Mouse (Mus musculus) CH12.LX (cell line): ENCODE measurements at regions not wholly inside any gene's neighbourhood (a gene's known extent, or its start where the extent isn't known, plus 50 kb on each side); places are given as distances from the start of the nearest gene placed in this dataset.

Experiments used
- DNase-seq: peaks from one replicate; pipeline ENCODE4 v3.0.0-alpha.2; 2013; ENCODE audit errors: extremely low read depth
- H3K27ac ChIP-seq: 2 replicates; pipeline ENCODE4 v1.5.1; 2012; ENCODE audit warnings: low read depth, mild to moderate bottlenecking, control low read depth, moderate library complexity; ENCODE audit not compliant: insufficient read depth
- H3K27me3 ChIP-seq: replicated peaks from 2 replicates; pipeline ENCODE3; 2012; ENCODE audit warnings: inconsistent platforms
- H3K36me3 ChIP-seq, 2 experiments: replicated peaks in 1 of 2; 2 replicates each; pipeline versions ENCODE3 to v1.6.1; 2012; ENCODE audit warnings: inconsistent platforms in 1 of 2, low read length in 1 of 2, mild to moderate bottlenecking in 1 of 2, mixed read lengths in 1 of 2, moderate library complexity in 1 of 2; ENCODE audit not compliant: control insufficient read depth in 1 of 2, insufficient read depth in 1 of 2
- H3K4me1 ChIP-seq, 2 experiments: 2 replicates each; pipeline ENCODE4 v1.6.1; 2012; ENCODE audit warnings: inconsistent platforms in 1 of 2, moderate library complexity in 1 of 2; ENCODE audit not compliant: insufficient read depth in 2 of 2, control insufficient read depth in 1 of 2
- H3K4me2 ChIP-seq: 2 replicates; pipeline ENCODE4 v1.6.1; 2012; ENCODE audit warnings: low read depth, mild to moderate bottlenecking, control low read depth; ENCODE audit not compliant: poor library complexity, insufficient read depth, severe bottlenecking
- H3K4me3 ChIP-seq, 3 experiments: fragments of 150-350 bp in 1 of 3; sonication (generic) in 1 of 3; replicated peaks in 1 of 3; 2 replicates each; pipeline versions ENCODE3 to v1.5.1; 2011 to 2012; ENCODE audit warnings: low read depth in 2 of 3, low read length in 2 of 3, mild to moderate bottlenecking in 2 of 3, moderate library complexity in 2 of 3, control low read depth in 1 of 3, improper control_type of control experiment in 1 of 3, inconsistent platforms in 1 of 3, mixed read lengths in 1 of 3; ENCODE audit not compliant: poor library complexity in 1 of 3
- H3K79me2 ChIP-seq: replicated peaks from 2 replicates; pipeline ENCODE4 v1.6.1; 2012; ENCODE audit warnings: mild to moderate bottlenecking, moderate library complexity; ENCODE audit not compliant: control insufficient read depth, poor library complexity, insufficient read depth, severe bottlenecking; ENCODE audit errors: extremely low read depth
- H3K9ac ChIP-seq: 2 replicates; pipeline ENCODE4 v1.6.1; 2012; ENCODE audit warnings: low read depth, mild to moderate bottlenecking, control low read depth, moderate library complexity; ENCODE audit not compliant: insufficient read depth
- H3K9me3 ChIP-seq: replicated peaks from 2 replicates; pipeline ENCODE3; 2012; ENCODE audit warnings: low read length, inconsistent platforms, mixed read lengths
- CHD1 ChIP-seq: IDR thresholded peaks from 2 replicates; pipeline ENCODE4 v1.6.1; 2012; ENCODE audit warnings: low read depth, low read length, improper control_type of control experiment, inconsistent platforms
- CTCF ChIP-seq, 2 experiments: IDR thresholded peaks in 1 of 2; conservative IDR thresholded peaks in 1 of 2; 2 replicates each; pipeline ENCODE4 v1.5.1; 2011 to 2012; ENCODE audit warnings: low read depth in 2 of 2, low read length in 2 of 2, improper control_type of control experiment in 1 of 2, inconsistent platforms in 1 of 2, mild to moderate bottlenecking in 1 of 2, moderate library complexity in 1 of 2
- E2F4 ChIP-seq: IDR thresholded peaks from 2 replicates; pipeline ENCODE4 v1.6.1; 2011; ENCODE audit warnings: low read depth, low read length, improper control_type of control experiment; ENCODE audit not compliant: insufficient replicate concordance
- ELF1 ChIP-seq: IDR thresholded peaks from 2 replicates; pipeline ENCODE4 v1.6.1; 2014; ENCODE audit warnings: low read depth, mild to moderate bottlenecking, inconsistent platforms, low read length, improper control_type of control experiment
- EP300 ChIP-seq: IDR thresholded peaks from 2 replicates; pipeline ENCODE4 v1.6.1; 2011; ENCODE audit warnings: low read length, improper control_type of control experiment
- ETS1 ChIP-seq: conservative IDR thresholded peaks from 2 replicates; pipeline ENCODE4 v1.6.1; 2012; ENCODE audit warnings: low read depth, mild to moderate bottlenecking, inconsistent platforms, low read length, improper control_type of control experiment, moderate library complexity
- GABPA ChIP-seq: IDR thresholded peaks from 2 replicates; pipeline ENCODE4 v1.6.1; 2012; ENCODE audit warnings: low read depth, low read length, improper control_type of control experiment, inconsistent platforms; ENCODE audit not compliant: insufficient replicate concordance
- IRF4 ChIP-seq: IDR thresholded peaks from 2 replicates; pipeline ENCODE4 v1.6.1; 2014; ENCODE audit warnings: low read depth, mild to moderate bottlenecking, inconsistent platforms, low read length, improper control_type of control experiment
- JUN ChIP-seq: IDR thresholded peaks from 2 replicates; pipeline ENCODE4 v1.6.1; 2011; ENCODE audit warnings: low read depth, mild to moderate bottlenecking, low read length, improper control_type of control experiment, moderate library complexity; ENCODE audit not compliant: insufficient read depth
- MAFK ChIP-seq: IDR thresholded peaks from 2 replicates; pipeline ENCODE4 v1.6.1; 2011; ENCODE audit warnings: low read length, improper control_type of control experiment; ENCODE audit not compliant: insufficient replicate concordance
- MAX ChIP-seq: IDR thresholded peaks from 2 replicates; pipeline ENCODE4 v1.6.1; 2011; ENCODE audit warnings: low read length, improper control_type of control experiment
- MEF2A ChIP-seq: IDR thresholded peaks from 2 replicates; pipeline ENCODE4 v1.6.1; 2014; ENCODE audit warnings: low read depth, mild to moderate bottlenecking, inconsistent platforms, low read length, improper control_type of control experiment, borderline replicate concordance
- MXI1 ChIP-seq: IDR thresholded peaks from 2 replicates; pipeline ENCODE4 v1.6.1; 2011; ENCODE audit warnings: mild to moderate bottlenecking, low read depth, low read length, improper control_type of control experiment
- NRF1 ChIP-seq: IDR thresholded peaks from 2 replicates; pipeline ENCODE4 v1.6.1; 2014; ENCODE audit warnings: low read depth, mild to moderate bottlenecking, inconsistent platforms, low read length, improper control_type of control experiment, moderate library complexity
- PAX5 ChIP-seq: IDR thresholded peaks from 2 replicates; pipeline ENCODE4 v1.6.1; 2012; ENCODE audit warnings: low read length, inconsistent platforms, mixed read lengths
- POLR2A ChIP-seq: IDR thresholded peaks from 2 replicates; pipeline ENCODE4 v1.6.1; 2011; ENCODE audit warnings: low read depth, mild to moderate bottlenecking, improper control_type of control experiment, low read length
- RAD21 ChIP-seq: IDR thresholded peaks from 2 replicates; pipeline ENCODE4 v1.6.1; 2011; ENCODE audit warnings: low read depth, mild to moderate bottlenecking, low read length, improper control_type of control experiment, moderate library complexity
- SIN3A ChIP-seq: IDR thresholded peaks from 2 replicates; pipeline ENCODE4 v1.6.1; 2012; ENCODE audit warnings: low read length, improper control_type of control experiment, inconsistent platforms
- SMC3 ChIP-seq: IDR thresholded peaks from 2 replicates; pipeline ENCODE4 v1.6.1; 2011; ENCODE audit warnings: low read depth, low read length, improper control_type of control experiment
- USF1 ChIP-seq: IDR thresholded peaks from 2 replicates; pipeline ENCODE4 v1.6.1; 2014; ENCODE audit warnings: low read depth, mild to moderate bottlenecking, inconsistent platforms, low read length, improper control_type of control experiment
- USF2 ChIP-seq: conservative IDR thresholded peaks from 2 replicates; pipeline ENCODE4 v1.6.1; 2011; ENCODE audit warnings: low read depth, low read length, improper control_type of control experiment
- ZC3H11A ChIP-seq: IDR thresholded peaks from 2 replicates; pipeline ENCODE4 v1.6.1; 2012; ENCODE audit warnings: low read depth, mild to moderate bottlenecking, inconsistent platforms, low read length, improper control_type of control experiment
- ZKSCAN1 ChIP-seq: IDR thresholded peaks from 2 replicates; pipeline ENCODE4 v1.6.1; 2012; ENCODE audit warnings: low read depth, inconsistent platforms, low read length, improper control_type of control experiment, borderline replicate concordance
- ZMIZ1 ChIP-seq: IDR thresholded peaks from 2 replicates; pipeline ENCODE4 v1.6.1; 2012; ENCODE audit warnings: low read depth, mild to moderate bottlenecking, inconsistent platforms, low read length, improper control_type of control experiment
- ZNF384 ChIP-seq: IDR thresholded peaks from 2 replicates; pipeline ENCODE4 v1.6.1; 2012; ENCODE audit warnings: low read depth, low read length, improper control_type of control experiment, inconsistent platforms
- dilution Hi-C: fragments of 300-500 bp; cut with MboI; formaldehyde crosslinking; loops from 2 replicates; pipeline ENCODE4 v1.14.3; 2020; ENCODE audit warnings: low sequenced_read_pairs; ENCODE audit not compliant: extremely low pct_unique_long_range_greater_than_20kb, extremely low pct_ligation_motif_present
- in situ Hi-C: fragments of 300-500 bp; cut with MboI; formaldehyde crosslinking; loops from 3 replicates; pipeline ENCODE4 v1.14.3; 2019; ENCODE audit warnings: low sequenced_read_pairs, low pct_ligation_motif_present, low pct_unique_long_range_greater_than_20kb, mixed read lengths

GRCm38 (mm10) chr7:70748884-70749283, 382.3 kb upstream of the Nr2f2 start:
- no peaks in the 10 kb centered on the region for H3K4me1 ChIP-seq
- in situ Hi-C loops: no loop called here
- no peak overlapping the region for H3K4me2 ChIP-seq
- H3K9ac ChIP-seq: no peak overlapping the region
- no peaks in the 10 kb centered on the region for H3K79me2 ChIP-seq
- no peaks in the 10 kb centered on the region for H3K27me3 ChIP-seq
- DNase-seq: no peak
- H3K9me3 ChIP-seq: peaks cover 62% of the 10 kb centered on the region
- no peak overlapping the region for H3K27ac ChIP-seq
- dilution Hi-C loops: no loop called here
- no peak for TF ChIP-seq PAX5
- TF ChIP-seq NRF1: no peak
- no peak for TF ChIP-seq RAD21
- no peak for TF ChIP-seq ETS1
- no peak for TF ChIP-seq ZMIZ1
- TF ChIP-seq GABPA: no peak
- TF ChIP-seq MAFK: no peak
- no peak for TF ChIP-seq IRF4
- no peak for TF ChIP-seq CHD1
- TF ChIP-seq USF1: no peak
- no peak for TF ChIP-seq MAX
- no peak for TF ChIP-seq EP300
- no peak for TF ChIP-seq JUN
- H3K4me3 ChIP-seq: no peak overlapping the region
- H3K36me3 ChIP-seq: no peaks in the 10 kb centered on the region

- TF ChIP-seq CTCF (conservative IDR thresholded peaks at IDR 0.05 in 1 of 2, IDR thresholded peaks at IDR 0.05 in 1 of 2; ENCODE audit: low read depth in 2 of 2, low read length in 2 of 2) (no peak), MXI1 (no peak), E2F4 (no peak), MEF2A (no peak), ELF1 (no peak), RAD21 (no peak), ETS1 (no peak), EP300 (no peak), JUN (no peak), POLR2A (no peak), SMC3 (no peak), USF2 (no peak), ZC3H11A (no peak), ZMIZ1 (no peak), ZKSCAN1 (no peak), ZNF384 (no peak), SIN3A (no peak), MAX (no peak)
- in situ Hi-C loops: no loop called here
- no peaks in the 10 kb centered on the region for H3K4me1 ChIP-seq
Measured at GRCm38 (mm10) chr7:70748345-70748744, 381.8 kb upstream of the Nr2f2 start.

More at GRCm38 (mm10) chr7:70748345-70748744, 381.8 kb upstream of the Nr2f2 start:
- no peaks in the 10 kb centered on the region for H3K79me2 ChIP-seq
- no peak overlapping the region for H3K27ac ChIP-seq
- H3K9me3 ChIP-seq: peaks cover 61% of the 10 kb centered on the region
- H3K4me2 ChIP-seq: no peak overlapping the region
- H3K36me3 ChIP-seq: no peaks in the 10 kb centered on the region
- dilution Hi-C loops: no loop called here
- H3K4me3 ChIP-seq: no peak overlapping the region
- no peak overlapping the region for H3K9ac ChIP-seq
- no peaks in the 10 kb centered on the region for H3K27me3 ChIP-seq
- no peak for DNase-seq
